Mouse (Mus musculus) cerebellum, adult 18-20 months (tissue): ENCODE results near the gene Hivep1.

Experiments used
- DNase-seq, 2 experiments: peaks; one replicate each; pipeline ENCODE4 v3.0.0; 2021

Hivep1 gene

DNA sequence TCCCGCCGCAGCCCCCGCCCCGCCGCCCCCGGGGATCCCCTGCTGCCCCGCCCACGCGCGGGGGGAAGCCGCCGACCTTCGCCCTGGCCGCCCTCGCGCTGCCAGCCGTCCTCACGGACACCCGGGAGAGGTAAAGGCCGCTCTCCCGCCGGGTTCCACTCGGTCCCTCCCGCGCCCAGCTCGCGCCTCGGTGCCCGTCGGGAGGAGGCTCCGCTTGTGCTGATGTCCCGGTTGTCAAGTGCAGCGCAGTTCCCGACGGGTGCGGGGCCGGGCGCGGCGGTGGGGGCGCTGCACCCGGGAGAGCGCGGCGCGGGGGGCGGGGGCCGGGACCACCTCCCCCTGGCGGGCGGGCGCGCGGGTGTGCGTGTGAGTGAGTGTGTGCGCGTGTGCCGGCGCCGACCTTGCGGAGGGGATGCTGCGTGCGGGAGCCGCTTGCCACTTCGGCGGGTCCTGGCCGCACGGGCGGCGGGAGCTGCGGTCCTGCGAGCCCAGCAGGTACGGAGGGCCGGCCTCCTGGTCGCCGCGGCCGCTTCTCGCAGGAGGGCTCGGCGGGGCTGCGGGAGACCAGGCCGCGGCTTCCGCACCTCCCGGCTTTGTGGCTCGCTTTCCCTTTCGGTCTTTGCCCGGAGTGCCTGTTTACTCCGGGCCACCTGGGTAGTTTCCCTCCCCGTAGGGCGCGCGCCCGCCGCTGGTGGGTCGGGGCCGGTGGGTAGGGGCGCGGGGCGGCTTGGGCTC lies at the start of gene Hivep1:
TSS of gene Hivep1 (plus strand) at position 61 of the 735 bp plus-strand sequence.
- peak; percentile 62 to 74 for DNase-seq

- DNase-seq, result no peak
Observed at GRCm38 (mm10) chr13:42015484-42016045, 36.3 kb upstream of the Hivep1 start.

- no peak for DNase-seq
Observed at GRCm38 (mm10) chr13:42016218-42016617, 35.6 kb upstream of the Hivep1 start.

GRCm38 (mm10) chr13:42018356-42018755 lies 33.5 kb upstream of the Hivep1 start:
- no peak for DNase-seq

- no peak for DNase-seq
Observed at GRCm38 (mm10) chr13:42041203-42041602, 10.6 kb upstream of the Hivep1 start.

GRCm38 (mm10) chr13:42043431-42043830 lies 8.4 kb upstream of the Hivep1 start:
- no peak for DNase-seq

- peak; percentile 67 to 70 for DNase-seq
Observed at GRCm38 (mm10) chr13:42048991-42049773, 2.6 kb upstream of the Hivep1 start.

DNA sequence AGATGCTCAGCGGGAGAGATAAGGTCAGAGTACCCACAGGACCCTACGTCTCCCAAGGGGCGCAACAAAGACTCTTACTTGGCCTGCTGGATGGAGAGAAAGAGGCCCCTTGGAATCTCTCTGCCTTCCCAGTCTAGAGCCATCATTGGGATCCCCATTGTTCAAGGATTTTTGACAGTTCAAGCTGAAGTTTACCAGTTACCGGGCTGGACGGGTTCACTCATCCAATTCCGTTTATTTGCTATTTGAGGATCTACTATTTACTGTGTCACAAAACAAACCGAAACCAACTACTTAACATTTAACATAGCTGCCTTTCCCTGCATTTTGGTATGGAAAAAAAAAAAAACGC lies 2.1 kb upstream of the Hivep1 start:
- DNase-seq, result no peak

DNA sequence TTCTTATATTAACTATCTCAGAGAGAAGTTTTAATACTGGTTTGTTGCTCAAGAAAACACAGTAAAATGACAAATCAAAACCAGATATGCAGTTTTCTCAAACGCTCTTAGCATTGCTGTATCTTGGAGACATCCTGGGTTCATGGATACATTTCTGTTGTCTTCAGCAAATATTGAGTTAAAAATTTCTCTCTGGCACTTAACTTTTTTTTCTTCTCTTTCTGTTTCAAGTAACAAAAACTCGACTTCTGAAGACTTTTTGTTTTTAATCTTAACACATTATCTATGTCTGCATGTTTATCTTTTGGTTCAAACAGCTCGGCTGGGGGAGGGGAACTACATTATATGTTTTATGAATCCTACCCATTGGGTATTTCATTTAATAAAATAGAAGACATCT lies 1.7 kb upstream of the Hivep1 start:
- no peak for DNase-seq

DNA sequence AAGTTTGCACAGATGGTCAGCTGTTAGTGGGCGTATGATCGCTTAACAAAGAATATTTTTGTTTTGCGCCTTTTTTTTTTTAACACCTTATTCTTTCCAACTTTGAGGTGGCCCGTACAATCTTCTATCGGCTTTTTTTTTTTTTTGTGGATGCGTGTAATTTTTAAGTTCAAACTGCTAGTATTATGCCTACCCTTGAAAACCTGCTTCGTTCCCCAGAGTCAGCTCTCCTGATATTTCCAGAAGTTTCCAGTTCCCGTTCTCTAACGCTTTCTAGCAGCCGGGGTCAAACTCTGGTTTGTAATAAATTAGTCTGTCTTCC lies 980 bp upstream of the Hivep1 start:
- DNase-seq, result no peak

- peak; percentile 95 for DNase-seq
Observed at GRCm38 (mm10) chr13:42051202-42051906, 467 bp upstream of the Hivep1 start.

GRCm38 (mm10) chr13:42052696-42053541 lies 1.1 kb downstream of the Hivep1 start:
- DNase-seq, result peak; percentile 68 to 73

DNA sequence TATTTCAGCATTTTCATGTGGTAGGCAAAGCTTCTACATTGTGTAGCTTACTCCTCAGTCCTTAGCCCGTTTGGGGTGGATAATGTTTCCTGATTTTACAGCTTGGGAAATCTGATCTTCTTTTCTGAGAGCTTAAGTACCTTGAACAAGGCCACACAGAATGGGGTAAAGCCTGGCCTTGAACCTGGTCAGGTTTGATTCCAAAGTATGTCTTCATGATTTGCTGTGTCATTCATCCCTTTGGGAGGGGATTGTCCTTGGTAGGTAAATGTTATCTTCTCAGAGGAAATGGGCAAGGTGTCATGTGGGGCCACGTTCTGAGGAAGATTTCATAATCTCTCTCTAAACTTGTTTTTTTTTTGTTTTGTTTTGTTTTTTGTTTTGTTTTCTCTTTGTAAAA lies 1.8 kb downstream of the Hivep1 start:
- DNase-seq, result no peak

DNA sequence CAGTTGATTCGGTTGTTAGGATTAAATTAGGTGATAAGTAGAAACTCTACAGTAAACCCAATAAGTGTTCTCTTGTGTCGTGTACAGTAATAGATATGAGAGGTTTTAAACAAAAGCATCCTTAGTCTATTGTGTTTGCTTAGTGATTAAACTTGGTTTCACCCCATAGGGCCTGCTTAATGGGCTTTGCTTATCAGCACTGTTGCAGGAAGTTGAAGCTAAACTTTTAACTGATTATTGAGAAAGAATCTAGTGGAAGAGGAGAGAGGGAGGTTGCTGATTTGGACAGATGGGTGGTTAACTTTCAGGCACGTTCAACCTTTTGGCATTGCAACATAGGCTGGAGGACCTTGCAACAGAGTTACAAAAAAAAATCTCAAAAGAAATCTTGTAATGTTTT lies 2.3 kb downstream of the Hivep1 start:
- DNase-seq, result no peak

GRCm38 (mm10) chr13:42056712-42057332 lies 5.0 kb downstream of the Hivep1 start:
- no peak for DNase-seq

DNA sequence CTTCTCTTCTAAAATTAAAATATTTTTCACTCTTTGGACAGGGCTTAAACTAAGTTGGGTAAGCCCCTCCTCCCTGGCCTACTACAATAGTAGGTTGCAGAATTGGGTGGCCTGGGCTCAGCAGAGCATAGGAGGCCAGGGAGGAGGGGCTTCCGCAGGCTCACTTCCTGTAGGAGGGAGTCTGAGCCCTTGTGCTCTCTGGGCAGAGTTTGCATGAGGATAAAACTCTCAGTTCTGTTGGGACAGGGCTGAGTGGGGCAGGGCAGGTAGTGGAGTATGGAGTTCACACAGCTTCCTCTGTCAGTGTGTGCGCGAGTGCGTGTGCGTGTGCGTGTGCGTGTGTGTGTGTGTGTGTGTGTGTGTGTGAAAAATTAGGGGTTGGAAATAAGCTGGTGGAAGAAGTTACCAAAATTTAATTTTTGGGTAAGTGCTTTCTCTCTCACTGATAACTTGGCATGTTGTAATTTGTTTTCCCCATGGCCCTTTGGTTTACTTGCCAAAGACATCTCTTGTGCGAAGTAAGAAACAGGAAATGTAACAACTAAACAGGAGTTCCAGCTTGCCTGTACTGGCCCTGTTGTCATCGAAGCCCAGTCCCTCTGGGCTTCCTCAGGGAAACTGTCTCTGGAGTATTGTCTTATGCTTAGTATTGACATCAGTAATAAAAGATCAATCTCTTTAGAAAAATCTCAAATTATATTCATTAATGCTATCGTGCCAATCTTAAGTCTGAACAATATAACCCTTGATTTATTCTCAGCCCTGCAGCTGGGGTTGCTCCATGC lies 9.2 kb downstream of the Hivep1 start:
- no peak for DNase-seq

DNA sequence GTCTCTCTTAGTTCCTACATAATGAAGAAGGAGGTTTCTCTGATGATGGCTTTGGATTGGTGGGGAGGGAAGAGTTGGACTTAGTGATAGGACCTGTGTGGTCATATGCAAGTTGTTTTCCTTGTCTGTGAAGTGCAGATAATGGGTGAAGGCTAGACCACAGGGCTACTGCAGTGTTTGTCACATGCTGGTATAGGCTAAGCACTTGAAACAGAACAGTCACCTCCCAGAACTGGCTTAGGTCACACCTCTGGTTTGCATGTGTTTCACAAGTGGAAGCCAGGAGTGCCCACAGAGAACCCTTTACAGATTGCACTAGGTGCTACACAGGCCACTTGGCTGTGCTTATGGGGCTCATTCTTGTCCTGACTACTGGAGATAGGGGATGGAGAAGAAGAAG lies 12.4 kb downstream of the Hivep1 start:
- DNase-seq, result no peak

- DNase-seq, result no peak
Observed at GRCm38 (mm10) chr13:42070236-42070635, 18.4 kb downstream of the Hivep1 start.

DNA sequence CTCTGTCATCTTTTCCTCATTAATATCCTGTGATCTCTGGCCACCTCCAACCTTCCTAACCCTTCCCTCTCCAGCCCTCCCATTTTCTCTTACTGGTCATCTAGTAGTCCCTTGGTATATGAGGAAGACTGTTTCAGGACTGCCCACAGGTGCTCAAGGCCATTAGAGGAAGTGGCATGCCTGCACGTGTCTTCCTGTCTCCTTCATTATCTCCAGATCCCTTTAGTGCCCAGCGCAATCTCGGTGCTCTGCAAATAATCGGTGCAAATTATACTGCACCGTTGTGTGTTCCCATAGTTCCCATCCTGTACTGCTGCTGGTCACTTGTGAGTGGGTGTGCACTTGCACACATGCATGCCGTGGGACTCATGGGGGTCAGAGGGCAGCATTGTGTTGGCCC lies 19.2 kb downstream of the Hivep1 start:
- DNase-seq, result no peak

- DNase-seq, result no peak
Observed at GRCm38 (mm10) chr13:42073285-42073684, 21.5 kb downstream of the Hivep1 start.

- no peak for DNase-seq
Observed at GRCm38 (mm10) chr13:42075546-42075945, 23.7 kb downstream of the Hivep1 start.
